Mouse (Mus musculus) mesoderm, embryonic 11.5 days (tissue): ENCODE measurements around the gene Ash1l.

ENCODE experiments used
- DNase-seq: peaks from one replicate; pipeline ENCODE4 v3.0.0-alpha.2; 2012; ENCODE audit warnings: low read depth, low spot score

Gene Ash1l

GRCm38 (mm10) chr3:89090694-89091655 is 140.6 kb downstream of the Ash1l start:
- DNase-seq = peak; percentile 84

DNA sequence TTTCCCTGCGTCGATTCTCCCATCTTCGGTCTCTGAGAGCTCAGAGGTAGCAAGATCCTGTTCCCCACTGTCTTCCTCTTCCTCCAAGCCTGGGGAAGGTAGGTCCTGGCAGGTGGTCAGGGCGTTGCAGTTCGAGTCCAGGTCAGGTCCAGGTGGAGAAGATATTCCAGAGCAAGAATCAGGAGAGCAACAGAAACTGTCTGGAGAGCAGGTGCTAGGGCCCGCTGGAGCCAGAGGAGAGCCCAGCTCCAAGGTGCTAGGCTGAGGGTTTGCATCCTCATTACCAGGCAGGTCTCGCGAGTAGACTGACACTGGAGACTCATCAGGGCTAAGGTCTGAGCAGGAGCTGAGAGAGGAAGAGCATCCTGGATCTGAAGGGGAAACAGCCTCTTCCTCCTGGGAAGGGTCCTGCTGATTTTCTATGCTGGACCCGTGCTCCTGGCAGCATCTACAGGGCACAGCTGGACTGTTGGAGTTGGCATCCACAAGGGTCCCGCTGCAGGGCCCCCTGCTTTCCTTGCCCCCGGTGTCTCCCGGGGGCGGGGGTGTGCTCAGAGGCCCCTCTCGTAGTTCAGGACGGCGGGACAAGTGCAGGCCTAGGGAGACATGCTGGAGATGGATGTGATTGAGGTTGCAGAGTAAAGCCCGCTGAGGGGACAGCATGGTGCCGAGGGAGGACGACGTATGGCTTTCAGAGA is 141.5 kb downstream of the Ash1l start:
- no peak for DNase-seq

DNA sequence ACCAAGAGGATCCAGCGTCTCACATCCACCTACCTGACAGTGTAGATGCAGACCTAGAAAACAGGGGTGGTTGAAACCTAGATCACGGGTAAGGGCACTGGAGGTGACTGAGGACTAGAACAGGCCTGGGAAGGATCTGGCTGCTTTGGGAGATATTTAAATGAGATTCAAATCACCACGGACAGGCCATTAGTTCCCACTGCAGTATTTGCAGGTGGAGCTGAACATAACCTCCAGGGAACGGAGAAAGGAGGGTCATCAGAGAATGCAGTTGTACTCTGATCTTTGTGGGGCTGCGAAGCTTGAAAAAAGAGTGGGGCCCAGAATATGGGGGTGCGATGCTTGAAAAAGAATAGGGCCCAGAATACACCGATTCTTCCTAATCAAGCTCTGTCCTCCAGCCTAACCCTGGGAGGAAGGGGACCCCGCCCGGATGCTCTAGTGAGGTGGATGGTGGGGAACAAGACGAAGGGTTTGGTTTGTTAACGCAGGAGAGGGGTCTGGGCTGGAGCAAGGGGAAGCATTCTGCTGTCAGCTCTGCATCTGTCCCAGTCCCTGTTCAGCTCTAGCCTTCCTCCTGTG is 142.2 kb downstream of the Ash1l start:
- DNase-seq = no peak

DNA sequence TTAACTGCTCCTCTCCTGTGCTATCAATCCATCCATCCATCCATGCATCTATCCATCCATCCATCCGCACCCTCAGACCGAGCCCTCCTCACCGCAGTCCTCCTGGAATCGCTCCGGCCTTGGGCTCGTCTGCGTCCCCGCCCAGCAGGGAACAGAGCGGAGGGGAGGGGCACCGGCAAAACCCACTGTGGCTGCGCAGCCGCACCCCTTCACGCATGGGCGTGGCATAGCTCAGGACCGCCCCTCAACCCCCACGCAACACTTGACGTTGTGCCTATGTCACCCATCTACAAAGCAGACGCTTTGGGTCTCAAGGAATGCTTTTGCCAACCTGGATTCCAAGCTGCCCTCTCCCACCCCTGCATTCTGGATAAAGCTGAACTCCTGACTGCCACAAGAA is 142.8 kb downstream of the Ash1l start, which contains the start of gene Rusc1:
Gene Rusc1, minus strand, starts transcription at position 137 of the 400 bp plus-strand sequence.
- peak; percentile 86 for DNase-seq

DNA sequence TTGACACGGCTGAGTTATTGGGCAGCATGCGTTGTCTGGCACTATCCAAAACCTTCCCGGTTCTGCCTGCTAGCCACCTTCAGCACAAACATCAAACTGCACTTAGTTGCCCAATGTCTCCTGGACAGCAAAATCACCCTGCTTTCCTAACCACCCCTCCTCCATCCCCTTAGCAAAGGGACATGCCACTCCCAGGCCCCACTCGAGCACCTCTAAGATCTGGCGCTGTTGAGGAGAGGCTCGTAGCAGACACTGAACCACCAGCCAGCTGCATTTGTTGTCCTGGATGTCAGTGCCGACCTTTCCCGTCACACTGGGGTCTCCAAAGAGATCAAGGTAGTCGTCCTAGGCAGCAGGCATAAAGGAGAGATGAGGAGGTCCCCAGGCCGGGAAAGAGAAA is 143.6 kb downstream of the Ash1l start:
- no peak for DNase-seq

GRCm38 (mm10) chr3:89100811-89101210 is 150.4 kb downstream of the Ash1l start, which contains the start of gene Gm43738:
Gene Gm43738 (minus strand): TSS chr3:89101099.
- no peak for DNase-seq

DNA sequence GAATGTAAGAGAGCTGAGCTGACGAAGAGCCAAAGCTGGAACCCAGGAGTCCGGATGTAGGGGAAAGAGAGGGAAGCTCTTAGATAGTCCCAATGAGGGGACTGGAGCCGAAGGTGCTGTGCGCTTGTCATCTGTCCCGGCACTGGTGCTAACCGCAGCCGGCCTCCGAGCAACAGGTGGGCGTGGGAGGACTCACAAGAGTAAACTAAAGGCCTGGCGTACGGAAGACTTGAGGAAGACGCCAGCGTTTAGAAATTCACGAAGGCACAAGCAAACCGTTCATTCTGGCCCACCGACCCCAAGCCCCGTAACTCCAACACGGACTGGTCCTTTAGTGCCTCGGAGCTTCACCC is 151.0 kb downstream of the Ash1l start:
- no peak for DNase-seq

DNA sequence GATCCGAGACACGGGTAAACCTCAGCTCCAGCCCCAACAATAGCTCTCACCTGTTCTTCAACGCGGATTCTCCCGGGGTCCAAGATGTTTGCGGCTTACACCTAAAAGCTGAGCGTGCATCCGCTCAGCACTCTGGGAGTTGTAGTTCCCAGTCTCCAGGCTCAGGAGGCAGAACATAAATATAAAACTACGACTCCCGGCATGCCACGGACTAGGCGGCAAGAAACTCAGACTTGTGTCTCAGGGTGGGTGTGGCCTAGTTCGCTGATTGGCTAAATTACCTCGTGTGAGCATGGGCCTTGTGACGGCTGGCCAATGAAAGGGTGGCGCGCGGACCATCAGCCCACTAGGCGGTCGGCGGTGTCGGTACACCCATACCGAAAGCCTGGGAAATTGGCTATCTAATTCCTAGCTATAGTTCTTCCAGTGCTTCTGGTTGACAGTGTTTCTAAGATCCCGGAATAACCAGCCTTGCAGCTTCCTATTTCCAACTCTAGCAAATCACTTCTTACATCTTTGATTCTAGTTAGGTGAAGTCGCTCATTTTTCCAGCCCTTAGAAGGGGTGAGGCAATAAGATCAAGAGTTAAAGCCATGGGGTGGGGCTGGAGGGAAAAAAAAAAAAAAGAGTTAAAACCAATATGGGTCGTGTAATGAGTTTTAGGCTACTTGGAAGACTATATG is 151.5 kb downstream of the Ash1l start, which contains the start of gene Fdps:
Gene Fdps, minus strand, starts transcription at position 148 of the 683 bp plus-strand sequence.
- peak; percentile 99 for DNase-seq

DNA sequence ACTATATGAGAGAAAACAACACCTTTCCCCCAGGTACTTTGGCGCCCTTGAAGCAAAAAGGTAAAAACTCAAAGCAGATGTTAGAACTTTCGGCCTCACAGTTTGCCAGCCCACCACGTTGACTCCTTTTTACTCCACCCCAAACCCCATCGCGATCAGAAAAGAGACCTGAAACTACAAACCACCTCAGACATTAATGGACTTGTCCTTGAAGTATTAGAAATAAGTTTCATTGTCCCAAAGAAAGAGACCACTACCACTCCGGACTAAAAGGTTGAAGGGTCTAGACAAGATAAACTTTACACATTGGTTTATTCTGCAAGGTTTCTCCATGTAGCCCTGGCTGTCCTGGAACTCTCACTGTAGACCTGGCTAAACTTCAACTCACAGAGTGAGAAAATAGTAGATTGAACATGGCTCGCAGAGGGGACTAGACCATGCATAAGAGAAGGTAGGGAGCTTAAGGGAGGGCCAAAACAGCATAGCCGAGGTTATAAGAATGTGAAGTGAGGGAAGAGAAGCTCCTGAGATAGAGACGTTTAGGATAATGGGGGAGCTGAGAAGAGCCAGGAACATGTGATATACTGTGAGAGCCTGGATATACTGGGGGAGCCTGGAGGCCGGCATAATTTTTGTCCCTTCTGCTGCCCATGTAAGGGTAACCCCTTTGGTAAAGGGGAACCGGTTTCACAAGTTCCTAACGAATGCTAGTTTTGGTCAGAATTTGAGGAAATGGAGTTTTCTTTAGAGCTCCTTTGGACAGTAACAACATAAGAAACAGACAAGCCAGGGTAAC is 152.3 kb downstream of the Ash1l start:
- no peak for DNase-seq

DNA sequence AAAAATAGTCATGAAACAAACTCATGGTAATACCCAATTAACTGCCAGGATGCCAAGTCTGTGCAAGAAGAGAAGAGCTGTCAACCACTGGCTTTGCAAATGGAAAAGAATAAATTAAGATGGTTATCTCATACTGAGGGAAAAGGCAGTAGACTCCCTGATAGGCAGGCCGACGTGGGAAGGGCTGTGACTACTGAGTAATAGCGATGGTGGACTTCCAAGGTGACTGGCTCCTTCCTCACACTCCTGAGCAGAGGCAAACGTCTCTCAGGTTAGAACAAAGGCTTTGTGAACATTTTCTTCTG is 152.8 kb downstream of the Ash1l start:
- no peak for DNase-seq

- no peak for DNase-seq
Measured at GRCm38 (mm10) chr3:89106881-89107280, 156.5 kb downstream of the Ash1l start.

- DNase-seq = no peak
Measured at GRCm38 (mm10) chr3:89107545-89107944, 157.1 kb downstream of the Ash1l start.

- no peak for DNase-seq
Measured at GRCm38 (mm10) chr3:89108146-89108545, 157.7 kb downstream of the Ash1l start.

DNA sequence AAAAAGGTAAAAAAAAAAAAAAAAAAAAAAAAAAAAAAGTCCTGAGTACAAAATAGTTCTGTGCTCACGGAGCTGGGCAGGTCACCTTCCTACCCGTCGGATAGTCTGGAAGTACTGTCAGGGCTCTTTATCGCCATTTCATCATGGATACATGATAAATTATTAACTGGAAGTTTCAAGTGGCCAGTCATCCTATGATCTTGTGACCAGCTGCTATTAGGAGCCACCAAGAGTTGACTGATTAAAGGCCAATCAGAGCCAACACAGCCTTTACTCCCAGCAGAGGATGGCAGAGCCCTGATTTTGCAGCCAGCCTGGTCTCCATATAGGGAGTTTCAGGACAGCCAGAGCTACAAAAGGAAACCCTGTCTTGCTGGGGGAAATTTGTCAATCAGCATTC is 162.6 kb downstream of the Ash1l start:
- DNase-seq = no peak

DNA sequence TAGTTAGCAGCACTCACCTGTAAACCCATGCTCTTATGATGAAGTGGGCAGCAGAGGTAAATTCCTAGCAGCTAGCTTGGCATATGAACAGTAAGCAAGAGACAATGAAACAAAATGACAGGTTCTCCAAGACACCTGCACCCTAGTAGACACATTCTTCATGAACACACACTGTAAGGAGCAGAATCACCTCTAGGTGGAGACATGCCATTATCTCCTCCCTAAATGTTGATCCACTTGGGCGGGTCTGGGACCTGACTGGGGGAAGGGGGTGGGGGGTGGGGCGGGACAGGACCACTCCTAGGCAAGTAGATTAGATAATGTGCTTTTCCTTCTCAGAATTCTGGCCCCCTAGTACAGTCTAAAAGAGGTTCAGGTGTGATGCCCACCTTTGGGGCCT is 165.1 kb downstream of the Ash1l start:
- peak; percentile 30 for DNase-seq

DNA sequence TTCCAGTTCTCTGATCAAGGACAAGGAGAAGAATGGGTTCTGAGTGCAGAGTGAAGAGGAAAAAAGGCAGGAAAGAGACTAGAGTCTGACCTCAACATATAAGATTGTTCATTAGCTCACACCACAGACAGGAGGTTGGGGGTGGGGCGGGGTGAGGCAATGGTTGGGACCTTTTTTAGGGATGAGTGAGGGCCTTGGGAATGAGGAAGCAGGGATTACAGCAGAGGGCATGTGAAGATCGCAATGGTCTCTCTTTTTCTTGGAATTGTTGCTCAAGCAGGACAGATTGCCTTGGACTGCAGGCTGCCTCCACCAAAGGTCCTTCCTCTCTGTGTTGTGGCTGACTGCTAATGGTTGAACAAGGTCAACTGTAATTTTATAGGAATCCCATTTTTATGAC is 172.9 kb downstream of the Ash1l start:
- no peak for DNase-seq

DNA sequence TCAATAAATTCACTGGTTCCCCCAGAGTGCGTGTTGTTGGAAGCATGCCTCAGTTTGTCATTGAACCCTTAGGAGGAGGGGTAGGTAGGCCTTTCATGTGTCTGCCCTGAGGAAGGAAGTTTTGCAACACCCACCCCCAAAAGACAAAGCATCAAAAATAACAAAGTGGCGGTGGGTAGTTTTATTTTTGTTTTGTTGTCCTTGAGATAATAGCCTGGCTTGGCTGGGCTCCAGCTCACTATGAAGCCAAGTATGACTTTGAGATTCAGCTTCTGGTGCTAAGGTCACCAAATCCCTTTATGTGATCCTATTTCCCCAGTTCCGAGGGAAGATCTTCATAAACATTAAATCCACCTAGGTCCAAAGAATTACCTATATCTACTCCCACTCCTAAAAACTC is 173.8 kb downstream of the Ash1l start:
- no peak for DNase-seq

GRCm38 (mm10) chr3:89125981-89126380 is 175.6 kb downstream of the Ash1l start:
- no peak for DNase-seq
